Mouse (Mus musculus) hindbrain, embryonic 14.5 days (tissue): ENCODE measurements around the gene Zbtb32. TPM values are rescaled to one million over a fixed set of nuclear protein-coding genes. Genes with fewer than 3 reads are reported as not detected.

Source experiments
- ATAC-seq: fragments of 200-750 bp; cut with Nextera tagmentation; 2 replicates; pipeline ENCODE4 v1.8.0; 2017; ENCODE audit warnings: moderate number of reproducible peaks, mild to moderate bottlenecking, moderate TSS enrichment, moderate library complexity; ENCODE audit not compliant: low FRiP score
- DNase-seq: peaks from one replicate; pipeline ENCODE4 v3.0.0-alpha.2; 2015; ENCODE audit warnings: low spot score
- H3K27ac ChIP-seq: fragments of 300-500 bp; sonication (generic); 2 replicates; pipeline ENCODE4 v1.5.1; 2014; ENCODE audit warnings: mild to moderate bottlenecking, moderate library complexity
- H3K27me3 ChIP-seq: fragments of 300-500 bp; sonication (generic); 2 replicates; pipeline ENCODE4 v1.6.1; 2014; ENCODE audit warnings: mild to moderate bottlenecking, low read length, mixed read lengths; ENCODE audit not compliant: control insufficient read depth, insufficient read depth
- H3K36me3 ChIP-seq: fragments of 300-500 bp; sonication (generic); replicated peaks from 2 replicates; pipeline ENCODE4 v1.6.1; 2014; ENCODE audit not compliant: control insufficient read depth, insufficient read depth
- H3K4me1 ChIP-seq: fragments of 300-500 bp; sonication (generic); replicated peaks from 2 replicates; pipeline ENCODE4 v1.6.1; 2014; ENCODE audit warnings: antibody characterized with exemption, low read length, mixed read lengths; ENCODE audit not compliant: control insufficient read depth, insufficient read depth
- H3K4me2 ChIP-seq: fragments of 300-500 bp; sonication (generic); replicated peaks from 2 replicates; pipeline ENCODE4 v1.6.1; 2014; ENCODE audit warnings: mild to moderate bottlenecking, moderate library complexity
- H3K4me3 ChIP-seq: fragments of 300-500 bp; sonication (generic); replicated peaks from 2 replicates; pipeline ENCODE4 v1.5.1; 2014; ENCODE audit warnings: mild to moderate bottlenecking, low read length
- H3K9ac ChIP-seq: fragments of 300-500 bp; sonication (generic); 2 replicates; pipeline ENCODE4 v1.6.1; 2014
- H3K9me3 ChIP-seq: fragments of 300-500 bp; sonication (generic); 2 replicates; pipeline ENCODE4 v1.6.1; 2016; ENCODE audit warnings: low read length; ENCODE audit not compliant: control insufficient read depth
- whole genome bisulfite sequencing: fragments of 180-500 bp; shearing (Covaris S2); extraction: QIAGEN DNeasy Blood & Tissue Kit; methylation state at CpG from one replicate; pipeline ENCODE4 v1.1.7; 2014; 5-methylcytosine and 5-hydroxymethylcytosine counted together
- polyA plus RNA-seq: library from polyadenylated mRNA; unstranded; fragments of >200 nt; fragmentation: Nextera tagmentation; extraction: Ambion mirVana; gene quantifications from 2 replicates; pipeline ENCODE4 v1.2.1, GENCODE M21; 2014

Gene Zbtb32
- polyA plus RNA-seq, 1 experiment from 2014 or later: 0.35 TPM

- no peaks in the 10 kb centered on the region for H3K27me3 ChIP-seq
- H3K36me3 ChIP-seq: peaks cover 77% of the 10 kb centered on the region
- ATAC-seq (no peak), DNase-seq (no peak)
- no peak overlapping the region for H3K9ac ChIP-seq
- H3K27ac ChIP-seq: no peak overlapping the region
- no peaks in the 10 kb centered on the region for H3K9me3 ChIP-seq
- H3K4me1 ChIP-seq: no peaks in the 10 kb centered on the region
- WGBS: 88% methylated on average over 3 of the region's 3 CpGs
- no peak overlapping the region for H3K4me2 ChIP-seq
- no peak overlapping the region for H3K4me3 ChIP-seq
Measured at GRCm38 (mm10) chr7:30619202-30619601, 20.5 kb upstream of the Zbtb32 start.

GRCm38 (mm10) chr7:30618658-30619057 is 19.9 kb upstream of the Zbtb32 start:
- DNase-seq (no peak), ATAC-seq (no peak)
- no peaks in the 10 kb centered on the region for H3K27me3 ChIP-seq
- WGBS: 95% methylated on average over 9 of the region's 9 CpGs
- no peak overlapping the region for H3K27ac ChIP-seq
- H3K4me1 ChIP-seq: no peaks in the 10 kb centered on the region
- peaks cover 72% of the 10 kb centered on the region for H3K36me3 ChIP-seq
- no peak overlapping the region for H3K4me2 ChIP-seq
- no peak overlapping the region for H3K9ac ChIP-seq
- no peaks in the 10 kb centered on the region for H3K9me3 ChIP-seq
- H3K4me3 ChIP-seq: no peak overlapping the region

GRCm38 (mm10) chr7:30615049-30615760 is 16.5 kb upstream of the Zbtb32 start:
- DNase-seq: no peak
- no peaks in the 10 kb centered on the region for H3K27me3 ChIP-seq
- no peak overlapping the region for H3K27ac ChIP-seq
- no peaks in the 10 kb centered on the region for H3K9me3 ChIP-seq
- H3K4me2 ChIP-seq: no peak overlapping the region
- no peak for ATAC-seq
- no peak overlapping the region for H3K9ac ChIP-seq
- H3K4me1 ChIP-seq: no peaks in the 10 kb centered on the region
- WGBS: 61% methylated on average over 5 of the region's 5 CpGs
- peaks cover 43% of the 10 kb centered on the region for H3K36me3 ChIP-seq
- no peak overlapping the region for H3K4me3 ChIP-seq

DNA sequence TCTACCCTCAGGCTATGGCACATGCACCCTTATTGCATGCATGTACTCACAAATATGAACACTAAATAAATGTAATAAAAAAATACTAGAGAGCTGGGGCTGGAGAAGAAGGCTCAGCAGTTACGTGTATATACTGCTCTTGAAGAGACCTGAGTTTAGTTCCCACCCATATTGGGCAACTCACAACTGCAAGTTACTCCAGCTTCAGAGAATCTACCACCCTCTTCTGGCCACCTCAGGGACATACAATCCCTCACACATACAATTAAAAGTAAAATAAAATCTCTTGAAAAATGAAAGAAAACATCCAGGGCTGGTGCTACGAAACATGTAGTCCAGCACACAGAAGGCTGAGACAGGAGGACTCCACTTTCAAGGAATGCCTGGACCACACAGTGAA is 15.7 kb upstream of the Zbtb32 start:
- H3K36me3 ChIP-seq: peaks cover 40% of the 10 kb centered on the region
- no peak overlapping the region for H3K4me3 ChIP-seq
- no peaks in the 10 kb centered on the region for H3K4me1 ChIP-seq
- no peaks in the 10 kb centered on the region for H3K9me3 ChIP-seq
- no peaks in the 10 kb centered on the region for H3K27me3 ChIP-seq
- no peak overlapping the region for H3K9ac ChIP-seq
- no peak overlapping the region for H3K27ac ChIP-seq
- H3K4me2 ChIP-seq: no peak overlapping the region
- WGBS: 85% methylated on average over 2 of the region's 2 CpGs
- DNase-seq: no peak
- ATAC-seq: no peak

GRCm38 (mm10) chr7:30613529-30614112 is 14.9 kb upstream of the Zbtb32 start:
- DNase-seq (peak; percentile 57), ATAC-seq (0 out of 2 replicates have a peak, but pooled peaks have one; percentile 34)
- Histone ChIP-seq H3K36me3 (peaks cover 31% of the 10 kb centered on the region), H3K4me2 (no peak overlapping the region), H3K4me1 (no peaks in the 10 kb centered on the region), H3K9me3 (no peaks in the 10 kb centered on the region), H3K4me3 (no peak overlapping the region), H3K9ac (no peak overlapping the region), H3K27me3 (no peaks in the 10 kb centered on the region), H3K27ac (no peak overlapping the region)
- 23% methylated on average over 14 of the region's 14 CpGs for WGBS

DNA sequence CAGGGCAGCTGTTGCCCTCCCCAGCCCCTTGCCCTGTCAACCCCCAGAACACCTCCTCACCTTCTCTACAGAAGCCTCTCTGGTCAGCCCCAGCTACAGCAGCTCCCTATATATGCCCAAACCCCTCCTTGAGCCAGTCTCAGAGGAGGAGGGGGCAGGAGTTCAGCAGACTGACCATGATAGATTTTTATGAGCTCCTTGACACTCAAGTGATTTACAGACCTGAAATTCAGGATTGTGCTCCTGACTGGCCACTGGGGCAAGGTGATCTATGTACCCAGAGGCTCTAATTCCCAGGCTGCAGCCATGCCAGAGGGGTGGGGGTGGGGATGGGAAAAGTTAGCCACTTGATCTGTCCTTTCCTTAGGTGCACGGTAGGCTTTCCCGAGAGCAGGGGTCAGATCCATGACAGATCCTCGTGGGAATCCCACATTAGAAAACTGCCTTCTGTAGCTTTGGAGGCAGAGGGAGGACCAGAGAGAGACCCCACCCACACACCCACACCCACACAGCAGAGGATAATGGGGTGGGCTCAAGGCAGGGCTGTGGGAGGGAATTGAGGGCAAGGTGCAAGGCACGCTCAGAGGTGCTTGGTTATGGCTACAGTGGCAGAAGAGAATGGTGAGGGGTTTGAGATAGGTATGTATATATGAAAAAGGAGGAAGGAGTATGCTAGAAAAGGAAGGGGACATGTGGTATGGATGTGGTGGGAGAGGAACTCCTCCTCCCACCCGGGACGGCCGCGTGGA is 14.1 kb upstream of the Zbtb32 start, which contains the start of gene Upk1a:
Gene Upk1a (minus strand): TSS at position 194 of the 749 bp plus-strand sequence.
- Histone ChIP-seq H3K9ac (no peak within 1 kb of the TSS), H3K4me3 (no peak within 1 kb of the TSS), H3K27ac (no peak within 1 kb of the TSS), H3K9me3 (no peaks in the 10 kb centered on the region), H3K36me3 (peaks cover 23% of the 10 kb centered on the region), H3K4me2 (no peak within 1 kb of the TSS), H3K4me1 (no peaks in the 10 kb centered on the region), H3K27me3 (no peaks in the 10 kb centered on the region)
- ATAC-seq: no peak
- no peak for DNase-seq
- 83% methylated on average over 8 of the region's 8 CpGs for WGBS

- ATAC-seq: no peak
Measured at GRCm38 (mm10) chr7:30610043-30610442, 11.3 kb upstream of the Zbtb32 start.

DNA sequence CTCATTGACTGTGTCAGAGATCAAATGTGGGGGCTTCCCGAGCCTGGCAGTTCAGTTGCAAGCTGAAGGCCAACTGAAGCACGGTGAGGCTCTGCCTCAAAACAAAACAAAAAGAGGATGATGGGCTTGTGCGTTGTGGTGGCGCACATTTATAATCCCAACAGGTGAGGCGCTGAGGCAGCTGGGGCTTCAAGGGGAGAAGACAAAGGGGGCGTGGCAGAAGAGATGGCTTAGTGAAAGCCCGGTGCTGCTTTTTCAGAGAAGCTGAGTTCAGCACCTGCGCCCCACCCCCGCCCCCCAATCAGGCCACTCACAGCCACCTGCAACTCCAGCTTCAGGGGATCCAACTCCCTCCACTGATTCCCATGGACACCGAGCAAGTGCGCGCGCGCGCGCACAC is 9.8 kb upstream of the Zbtb32 start:
- no peaks in the 10 kb centered on the region for H3K4me1 ChIP-seq
- 52% methylated on average over 16 of the region's 16 CpGs for WGBS
- ATAC-seq (no peak), DNase-seq (no peak)
- H3K4me3 ChIP-seq: no peak overlapping the region
- H3K36me3 ChIP-seq: no peaks in the 10 kb centered on the region
- H3K9me3 ChIP-seq: no peaks in the 10 kb centered on the region
- no peak overlapping the region for H3K27ac ChIP-seq
- H3K4me2 ChIP-seq: no peak overlapping the region
- no peaks in the 10 kb centered on the region for H3K27me3 ChIP-seq
- H3K9ac ChIP-seq: no peak overlapping the region

More at GRCm38 (mm10) chr7:30610043-30610442, 11.3 kb upstream of the Zbtb32 start:
- Histone ChIP-seq H3K9me3 (no peaks in the 10 kb centered on the region), H3K36me3 (no peaks in the 10 kb centered on the region), H3K9ac (no peak overlapping the region), H3K4me1 (no peaks in the 10 kb centered on the region), H3K27ac (no peak overlapping the region), H3K27me3 (no peaks in the 10 kb centered on the region), H3K4me3 (no peak overlapping the region), H3K4me2 (no peak overlapping the region)
- 60% methylated on average over 7 of the region's 7 CpGs for WGBS
- DNase-seq: no peak

DNA sequence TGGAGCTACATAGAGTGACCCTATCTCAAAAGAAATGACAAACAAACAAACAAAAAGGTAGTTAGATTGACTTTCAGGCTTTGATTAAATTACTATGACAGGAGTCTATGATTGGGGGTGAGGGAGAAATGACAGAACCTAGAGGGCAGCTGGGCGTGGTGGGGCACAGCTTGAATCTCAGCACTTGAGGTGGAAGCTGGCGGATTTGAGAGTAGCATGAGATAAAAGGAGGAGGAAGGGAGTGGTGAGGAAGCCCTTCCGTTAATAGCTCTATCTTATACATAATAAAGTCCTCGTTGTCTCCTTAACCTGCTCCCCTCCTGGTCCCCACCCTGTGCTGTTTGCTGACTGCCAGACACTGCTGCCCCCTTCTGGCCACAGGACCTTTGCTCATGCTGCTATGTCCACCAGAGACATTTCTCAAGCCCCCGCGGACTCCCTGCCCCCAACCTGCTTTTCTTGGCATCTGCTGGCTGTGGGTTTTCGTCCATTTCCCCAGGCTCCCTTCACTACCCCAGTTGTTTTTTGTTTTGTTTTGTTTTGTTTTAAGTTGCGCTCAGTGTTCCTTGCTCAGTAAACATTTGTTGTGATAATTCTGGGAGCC is 9.1 kb upstream of the Zbtb32 start:
- Histone ChIP-seq H3K4me1 (no peaks in the 10 kb centered on the region), H3K9me3 (no peaks in the 10 kb centered on the region), H3K27ac (no peak overlapping the region), H3K4me2 (no peak overlapping the region), H3K4me3 (no peak overlapping the region), H3K27me3 (no peaks in the 10 kb centered on the region), H3K9ac (no peak overlapping the region), H3K36me3 (no peaks in the 10 kb centered on the region)
- no peak for DNase-seq
- no peak for ATAC-seq
- 36% methylated on average over 8 of the region's 8 CpGs for WGBS
